Mouse (Mus musculus) cerebellum, adult 8-10 months (tissue): Measurements from ENCODE around the gene Mark1.

ENCODE experiments used
- DNase-seq: peaks from one replicate; pipeline ENCODE4 v3.0.0; 2022

Mark1 gene

GRCm38 (mm10) chr1:184882281-184883268 is 116.8 kb downstream of the Mark1 start, which contains the start of gene C130074G19Rik:
TSS of gene C130074G19Rik (minus strand) at chr1:184883218.
- no peak for DNase-seq

- no peak for DNase-seq
These were observed 117.5 kb downstream of the Mark1 start for GRCm38 (mm10) chr1:184881861-184882260.

GRCm38 (mm10) chr1:184881211-184881610 is 118.2 kb downstream of the Mark1 start:
- DNase-seq, result no peak

- DNase-seq, result no peak
These were observed 120.5 kb downstream of the Mark1 start for GRCm38 (mm10) chr1:184878860-184879259.

- no peak for DNase-seq
These were observed 122.1 kb downstream of the Mark1 start for GRCm38 (mm10) chr1:184877306-184877705.

- DNase-seq, result no peak
These were observed 125.5 kb downstream of the Mark1 start for GRCm38 (mm10) chr1:184873910-184874309.

- DNase-seq, result no peak
These were observed 127.1 kb downstream of the Mark1 start for GRCm38 (mm10) chr1:184872069-184872819.

GRCm38 (mm10) chr1:184871506-184871905 is 127.9 kb downstream of the Mark1 start:
- no peak for DNase-seq

- DNase-seq, result no peak
These were observed 128.6 kb downstream of the Mark1 start for GRCm38 (mm10) chr1:184870646-184871385.

GRCm38 (mm10) chr1:184869939-184870565 is 129.3 kb downstream of the Mark1 start:
- DNase-seq, result no peak

GRCm38 (mm10) chr1:184867640-184868120 is 131.7 kb downstream of the Mark1 start:
- no peak for DNase-seq

- DNase-seq, result no peak
These were observed 135.0 kb downstream of the Mark1 start for GRCm38 (mm10) chr1:184864381-184864801.

- no peak for DNase-seq
These were observed 136.7 kb downstream of the Mark1 start for GRCm38 (mm10) chr1:184862636-184863035.

GRCm38 (mm10) chr1:184861551-184861950 is 137.8 kb downstream of the Mark1 start:
- no peak for DNase-seq

- no peak for DNase-seq
These were observed 139.1 kb downstream of the Mark1 start for GRCm38 (mm10) chr1:184860276-184860675.

- DNase-seq, result no peak
These were observed 141.1 kb downstream of the Mark1 start for GRCm38 (mm10) chr1:184858253-184858652.

GRCm38 (mm10) chr1:184857216-184857615 is 142.2 kb downstream of the Mark1 start:
- no peak for DNase-seq

GRCm38 (mm10) chr1:184853922-184854321 is 145.4 kb downstream of the Mark1 start:
- no peak for DNase-seq

GRCm38 (mm10) chr1:184853339-184853738 is 146.0 kb downstream of the Mark1 start:
- DNase-seq, result peak; percentile 48

GRCm38 (mm10) chr1:184851741-184852618 is 147.4 kb downstream of the Mark1 start:
- peak; percentile 67 for DNase-seq

GRCm38 (mm10) chr1:184851166-184851565 is 148.2 kb downstream of the Mark1 start:
- no peak for DNase-seq
